Mouse (Mus musculus): ENCODE measurements around the gene Mapkbp1.
A peak's percentile ranks its signal among the peaks of the same experiment; 100 is the strongest.

The Mapkbp1 gene

GRCm38 (mm10) chr2:119972537-119972879 lies at the start of gene Mapkbp1:
TSS of gene Mapkbp1 (plus strand) at chr2:119972699.
- no peak for DNase-seq (ENCODE audit: low read depth, low spot score)

GRCm38 (mm10) chr2:119970571-119970970 lies 1.9 kb upstream of the Mapkbp1 start:
- peak; percentile 48 for DNase-seq (ENCODE audit: low read depth, low spot score)

GRCm38 (mm10) chr2:119971316-119971715 lies 1.2 kb upstream of the Mapkbp1 start:
- no peak for DNase-seq (ENCODE audit: low read depth, low spot score)

- peak; percentile 97 for DNase-seq (ENCODE audit: low read depth, low spot score)
Observed at GRCm38 (mm10) chr2:119971837-119972536, 512 bp upstream of the Mapkbp1 start.

GRCm38 (mm10) chr2:119980343-119980986 lies 8.0 kb downstream of the Mapkbp1 start:
- no peak for DNase-seq (ENCODE audit: low read depth, low spot score)

- no peak for DNase-seq (ENCODE audit: low read depth, low spot score)
Observed at GRCm38 (mm10) chr2:119981631-119982030, 9.1 kb downstream of the Mapkbp1 start.

- no peak for DNase-seq (ENCODE audit: low read depth, low spot score)
Observed at GRCm38 (mm10) chr2:119985871-119986270, 13.4 kb downstream of the Mapkbp1 start.

- no peak for DNase-seq (ENCODE audit: low read depth, low spot score)
Observed at GRCm38 (mm10) chr2:119986369-119986768, 13.9 kb downstream of the Mapkbp1 start.

- no peak for DNase-seq (ENCODE audit: low read depth, low spot score)
Observed at GRCm38 (mm10) chr2:119987441-119987840, 14.9 kb downstream of the Mapkbp1 start.

- DNase-seq (ENCODE audit: low read depth, low spot score): no peak
Observed at GRCm38 (mm10) chr2:119988952-119989351, 16.5 kb downstream of the Mapkbp1 start.

GRCm38 (mm10) chr2:119990881-119991280 lies 18.4 kb downstream of the Mapkbp1 start:
- no peak for DNase-seq (ENCODE audit: low read depth, low spot score)

GRCm38 (mm10) chr2:119992349-119992748 lies 19.9 kb downstream of the Mapkbp1 start:
- DNase-seq (ENCODE audit: low read depth, low spot score): no peak

GRCm38 (mm10) chr2:119993515-119993914 lies 21.0 kb downstream of the Mapkbp1 start:
- no peak for DNase-seq (ENCODE audit: low read depth, low spot score)

GRCm38 (mm10) chr2:119994839-119995238 lies 22.3 kb downstream of the Mapkbp1 start:
- no peak for DNase-seq (ENCODE audit: low read depth, low spot score)

- DNase-seq (ENCODE audit: low read depth, low spot score): no peak
Observed at GRCm38 (mm10) chr2:119995391-119996281, 23.1 kb downstream of the Mapkbp1 start.

- DNase-seq (ENCODE audit: low read depth, low spot score): no peak
Observed at GRCm38 (mm10) chr2:119997354-119997753, 24.9 kb downstream of the Mapkbp1 start.

- DNase-seq (ENCODE audit: low read depth, low spot score): no peak
Observed at GRCm38 (mm10) chr2:119999731-120000130, 27.2 kb downstream of the Mapkbp1 start.

- DNase-seq (ENCODE audit: low read depth, low spot score): no peak
Observed at GRCm38 (mm10) chr2:120000882-120001584, 28.5 kb downstream of the Mapkbp1 start.

- DNase-seq (ENCODE audit: low read depth, low spot score): no peak
Observed at GRCm38 (mm10) chr2:120001956-120002355, 29.5 kb downstream of the Mapkbp1 start.

- DNase-seq (ENCODE audit: low read depth, low spot score): no peak
Observed at GRCm38 (mm10) chr2:120003970-120004369, 31.5 kb downstream of the Mapkbp1 start.

GRCm38 (mm10) chr2:120006696-120007095 lies 34.2 kb downstream of the Mapkbp1 start:
- DNase-seq (ENCODE audit: low read depth, low spot score): no peak

Measured in mesoderm, embryonic 11.5 days (tissue).